Mouse (Mus musculus): Measurements from ENCODE around the gene Cd96. TPM values are rescaled to one million over a fixed set of nuclear protein-coding genes. Genes with fewer than 3 reads are reported as not detected.

The Cd96 gene
- polyA plus RNA-seq, 1 experiment from 2014 or later = not detected

DNA sequence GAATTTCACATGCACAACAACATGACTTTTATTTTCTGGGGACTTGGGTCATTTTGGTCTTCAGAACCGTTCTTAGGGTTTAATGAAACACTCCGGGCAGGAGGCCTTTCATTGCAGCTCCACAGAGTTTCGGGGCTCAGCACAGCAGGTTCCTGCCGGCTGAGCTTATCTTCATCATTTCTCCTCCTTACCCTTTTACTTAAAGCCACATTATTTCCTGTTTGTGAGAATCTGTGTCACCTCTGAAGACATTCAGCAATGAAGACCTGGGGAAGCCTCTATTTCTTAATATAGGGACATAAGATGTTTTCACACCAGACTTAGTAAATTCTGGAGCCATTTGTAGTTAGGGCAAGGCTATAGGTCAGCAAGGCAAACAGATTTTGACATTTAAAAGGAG lies 12.6 kb downstream of the Cd96 start:
- H3K4me3 ChIP-seq = no peak overlapping the region
- no peaks in the 10 kb centered on the region for H3K36me3 ChIP-seq (replicated peaks)
- H3K9ac ChIP-seq = no peak overlapping the region
- H3K4me2 ChIP-seq = no peak overlapping the region
- H3K27ac ChIP-seq = no peak overlapping the region
- WGBS = 50% methylated on average over 4 of the region's 4 CpGs
- no peaks in the 10 kb centered on the region for H3K4me1 ChIP-seq
- no peaks in the 10 kb centered on the region for H3K9me3 ChIP-seq
- no peak for ATAC-seq (replicated peaks)
- H3K27me3 ChIP-seq (replicated peaks) = no peaks in the 10 kb centered on the region

DNA sequence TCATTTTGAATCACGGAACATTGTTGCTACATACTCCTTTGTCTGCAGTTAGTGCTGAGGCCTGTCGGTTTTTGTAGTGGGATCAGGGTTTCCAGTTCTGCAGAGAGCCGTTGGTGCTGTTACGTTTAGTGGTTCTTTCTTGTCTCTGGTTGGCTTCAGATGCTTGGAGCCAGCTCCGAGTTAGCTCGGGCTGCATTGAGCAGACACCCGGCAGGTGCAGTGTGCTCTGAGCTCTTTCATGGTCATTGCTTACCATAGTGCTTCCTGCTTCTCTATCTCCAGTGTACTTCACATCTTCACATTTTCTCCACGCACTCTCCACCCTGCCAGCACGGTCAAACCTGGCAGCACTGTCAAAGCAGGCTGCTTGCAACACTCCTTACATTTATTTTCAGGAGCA lies 15.6 kb downstream of the Cd96 start:
- no peak for ATAC-seq (replicated peaks)
- WGBS = 86% methylated on average over 9 of the region's 9 CpGs

DNA sequence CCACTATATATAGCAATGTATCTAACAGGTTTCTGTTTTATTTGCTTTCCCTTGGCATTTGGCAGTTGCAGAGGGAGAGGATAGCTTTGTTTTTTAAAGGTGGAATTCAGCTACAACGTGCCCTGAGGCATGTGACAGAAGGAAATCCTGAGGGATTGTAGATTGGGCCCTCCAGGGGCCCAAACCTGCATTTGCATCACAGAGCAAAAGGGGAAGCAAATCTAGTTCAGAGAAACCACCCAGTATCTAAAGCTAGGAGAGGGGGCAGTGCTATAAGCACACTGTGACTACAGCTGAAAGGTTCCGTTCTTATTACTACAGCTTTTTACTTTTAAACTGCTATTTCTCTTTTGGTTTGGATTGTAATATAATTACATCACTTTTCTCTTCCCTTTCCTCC lies 18.3 kb downstream of the Cd96 start:
- no peaks in the 10 kb centered on the region for H3K36me3 ChIP-seq (replicated peaks)
- H3K4me3 ChIP-seq = no peak overlapping the region
- no peak overlapping the region for H3K27ac ChIP-seq
- H3K9me3 ChIP-seq = no peaks in the 10 kb centered on the region
- WGBS = 37% methylated on average over 2 of the region's 2 CpGs
- ATAC-seq (replicated peaks) = no peak
- no peaks in the 10 kb centered on the region for H3K27me3 ChIP-seq (replicated peaks)
- no peak overlapping the region for H3K4me2 ChIP-seq
- no peaks in the 10 kb centered on the region for H3K4me1 ChIP-seq
- no peak overlapping the region for H3K9ac ChIP-seq

More for the DNA sequence above, 15.6 kb downstream of the Cd96 start:
- H3K36me3 ChIP-seq (replicated peaks) = no peaks in the 10 kb centered on the region
- H3K9ac ChIP-seq = no peak overlapping the region
- H3K4me1 ChIP-seq = no peaks in the 10 kb centered on the region
- H3K27ac ChIP-seq = no peak overlapping the region
- no peak overlapping the region for H3K4me2 ChIP-seq
- H3K9me3 ChIP-seq = no peaks in the 10 kb centered on the region
- H3K27me3 ChIP-seq (replicated peaks) = no peaks in the 10 kb centered on the region
- H3K4me3 ChIP-seq = no peak overlapping the region

DNA sequence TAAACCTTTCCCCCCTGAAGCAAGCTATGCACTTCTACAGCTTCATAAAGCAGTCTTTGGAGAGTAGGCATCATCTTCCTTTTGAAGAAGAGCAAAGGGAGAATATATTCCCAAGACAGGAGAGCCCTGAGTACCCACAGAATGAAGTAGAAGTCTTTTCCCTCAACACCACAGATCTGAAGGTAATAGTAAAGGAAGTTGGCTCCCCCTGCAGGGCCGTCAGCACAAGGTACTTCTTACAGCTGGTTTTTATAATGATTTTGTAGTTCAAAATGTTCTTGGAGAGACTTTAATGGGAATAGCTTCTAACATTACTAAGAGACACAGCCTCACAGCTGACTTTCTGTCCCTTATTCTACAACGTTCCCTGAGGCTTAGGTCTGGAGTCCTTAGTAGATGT lies 19.8 kb downstream of the Cd96 start:
- no peak overlapping the region for H3K9ac ChIP-seq
- no peaks in the 10 kb centered on the region for H3K27me3 ChIP-seq (replicated peaks)
- no peaks in the 10 kb centered on the region for H3K9me3 ChIP-seq
- H3K27ac ChIP-seq = no peak overlapping the region
- no peak overlapping the region for H3K4me3 ChIP-seq
- WGBS = 75% methylated on average over 2 of the region's 2 CpGs
- no peaks in the 10 kb centered on the region for H3K36me3 ChIP-seq (replicated peaks)
- H3K4me2 ChIP-seq = no peak overlapping the region
- H3K4me1 ChIP-seq = no peaks in the 10 kb centered on the region
- no peak for ATAC-seq (replicated peaks)

DNA sequence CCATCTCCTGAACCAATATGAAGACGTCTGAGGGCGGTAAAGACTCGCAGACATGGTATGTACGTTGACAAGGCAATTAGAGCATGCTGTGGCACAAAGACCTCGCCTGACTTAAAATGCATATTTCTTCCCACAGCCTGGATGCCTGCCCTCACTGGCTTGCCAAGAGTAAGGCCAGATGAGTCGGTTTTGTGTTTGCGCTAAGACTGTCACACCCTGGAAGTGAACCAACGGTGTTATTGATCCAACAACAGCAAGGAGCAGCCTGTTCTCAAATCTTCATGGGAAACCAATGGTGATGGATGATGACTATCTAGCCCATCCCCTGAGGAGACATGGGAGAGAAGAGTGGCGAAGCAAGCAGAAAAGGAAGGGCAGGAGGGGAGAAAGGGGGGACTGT lies 22.6 kb downstream of the Cd96 start:
- Histone ChIP-seq H3K36me3 (replicated peaks) (no peaks in the 10 kb centered on the region), H3K4me3 (no peak overlapping the region), H3K9ac (no peak overlapping the region), H3K4me1 (no peaks in the 10 kb centered on the region), H3K27ac (no peak overlapping the region), H3K4me2 (no peak overlapping the region), H3K27me3 (replicated peaks) (no peaks in the 10 kb centered on the region), H3K9me3 (no peaks in the 10 kb centered on the region)
- WGBS = 79% methylated on average over 9 of the region's 9 CpGs
- no peak for ATAC-seq (replicated peaks)

DNA sequence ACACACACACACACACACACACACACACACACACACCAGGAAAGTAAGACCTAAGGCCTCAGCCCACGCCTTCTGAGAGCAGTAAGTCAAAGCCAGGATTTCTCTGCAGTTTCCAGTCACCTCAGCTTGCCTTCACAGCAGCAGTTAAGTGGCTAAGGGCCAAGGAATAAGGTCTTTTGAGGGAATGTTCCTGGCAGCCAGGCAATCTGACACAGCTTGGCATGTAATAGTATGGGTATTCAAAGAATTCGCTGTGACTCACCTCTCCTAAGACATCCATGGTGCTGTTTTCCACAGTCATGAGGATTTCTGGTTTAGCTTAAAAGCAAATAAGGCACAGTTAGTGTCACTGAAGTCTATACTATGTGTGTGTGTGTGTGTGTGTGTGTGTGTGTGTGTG lies 25.6 kb downstream of the Cd96 start:
- no peak overlapping the region for H3K9ac ChIP-seq
- no peaks in the 10 kb centered on the region for H3K36me3 ChIP-seq (replicated peaks)
- no peak overlapping the region for H3K27ac ChIP-seq
- no peak overlapping the region for H3K4me2 ChIP-seq
- H3K27me3 ChIP-seq (replicated peaks) = no peaks in the 10 kb centered on the region
- H3K9me3 ChIP-seq = no peaks in the 10 kb centered on the region
- H3K4me1 ChIP-seq = no peaks in the 10 kb centered on the region
- ATAC-seq (replicated peaks) = no peak
- no peak overlapping the region for H3K4me3 ChIP-seq
- 78% methylated on average over 2 of the region's 2 CpGs for WGBS

DNA sequence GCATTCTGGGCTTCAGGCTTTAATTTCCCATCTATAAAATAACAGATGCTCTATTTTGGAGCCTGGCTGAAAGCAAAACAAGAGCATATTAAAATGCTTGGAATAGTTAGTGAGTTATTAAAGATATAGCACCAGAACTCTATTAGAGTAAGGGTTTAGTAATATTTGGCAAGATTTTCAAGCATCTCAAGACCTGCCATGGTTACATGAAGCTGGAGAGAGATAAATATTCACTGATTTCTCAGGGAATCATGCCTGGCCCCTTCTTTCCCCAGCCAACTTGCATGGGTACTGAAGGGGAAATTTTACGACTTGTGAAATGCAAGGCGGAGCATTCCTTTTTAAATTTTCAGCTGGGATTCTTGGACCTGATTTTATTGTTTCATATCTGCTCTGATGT lies 27.1 kb downstream of the Cd96 start:
- WGBS = 90% methylated on average over 2 of the region's 2 CpGs
- ATAC-seq (replicated peaks) = no peak
- Histone ChIP-seq H3K36me3 (replicated peaks) (no peaks in the 10 kb centered on the region), H3K27ac (no peak overlapping the region), H3K27me3 (replicated peaks) (no peaks in the 10 kb centered on the region), H3K4me3 (no peak overlapping the region), H3K9ac (no peak overlapping the region), H3K4me1 (no peaks in the 10 kb centered on the region), H3K4me2 (no peak overlapping the region), H3K9me3 (no peaks in the 10 kb centered on the region)

DNA sequence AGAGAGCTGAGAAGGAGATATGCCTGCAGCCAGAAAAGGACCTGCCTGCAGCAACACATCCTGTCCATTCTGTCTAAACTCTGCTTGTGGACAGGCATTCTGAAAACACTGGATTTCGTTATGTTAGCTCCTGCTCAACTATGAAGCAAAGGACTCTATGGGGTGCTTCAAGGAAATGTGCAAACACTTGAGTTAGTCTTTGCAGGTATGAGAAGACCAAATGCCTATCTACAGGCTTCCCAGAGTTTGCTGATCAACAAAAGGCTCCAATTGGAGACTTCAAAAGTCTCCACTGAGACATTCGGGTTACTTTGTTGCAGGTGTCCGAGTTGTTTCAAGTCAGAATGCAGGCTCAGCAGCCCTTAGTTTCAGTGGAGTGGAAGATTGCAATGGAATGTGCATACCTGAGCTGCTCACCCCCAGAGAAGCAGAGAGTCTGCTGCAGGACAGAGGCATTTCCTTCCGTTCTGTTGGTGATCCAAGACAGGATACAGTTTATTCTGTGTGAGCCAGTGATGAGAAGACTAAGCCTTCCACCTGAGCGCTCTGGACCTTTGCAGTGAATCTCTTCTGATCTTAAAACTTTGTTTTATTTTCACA lies 33.1 kb downstream of the Cd96 start:
- ATAC-seq (replicated peaks) = no peak
- H3K27me3 ChIP-seq (replicated peaks) = no peaks in the 10 kb centered on the region
- no peaks in the 10 kb centered on the region for H3K36me3 ChIP-seq (replicated peaks)
- H3K9me3 ChIP-seq = no peaks in the 10 kb centered on the region
- no peak overlapping the region for H3K27ac ChIP-seq
- H3K4me2 ChIP-seq = no peak overlapping the region
- WGBS = 86% methylated on average over 5 of the region's 5 CpGs
- no peaks in the 10 kb centered on the region for H3K4me1 ChIP-seq
- no peak overlapping the region for H3K9ac ChIP-seq
- H3K4me3 ChIP-seq = no peak overlapping the region

DNA sequence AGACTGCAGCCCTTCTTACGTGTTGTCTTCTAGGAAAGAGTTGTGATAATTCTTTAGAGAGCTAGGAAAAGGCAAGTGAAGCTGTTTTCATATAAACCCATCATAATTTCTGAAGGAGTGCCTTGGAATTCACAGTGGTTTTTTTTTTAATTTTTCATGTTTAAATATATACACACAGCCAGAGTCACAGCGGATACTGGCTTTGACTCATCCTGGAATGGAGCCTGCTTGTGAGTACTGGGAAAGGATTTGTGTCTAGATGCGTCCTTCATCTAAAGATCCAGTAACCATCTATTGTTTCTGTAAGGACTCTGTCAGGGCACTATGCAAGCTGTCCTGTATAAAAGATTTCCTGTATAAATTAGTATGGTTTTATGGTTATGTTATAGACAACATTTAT lies 52.1 kb downstream of the Cd96 start:
- Histone ChIP-seq H3K9me3 (no peaks in the 10 kb centered on the region), H3K27ac (no peak overlapping the region), H3K4me1 (no peaks in the 10 kb centered on the region), H3K4me3 (no peak overlapping the region), H3K27me3 (replicated peaks) (no peaks in the 10 kb centered on the region), H3K36me3 (replicated peaks) (no peaks in the 10 kb centered on the region), H3K9ac (no peak overlapping the region), H3K4me2 (no peak overlapping the region)
- no peak for ATAC-seq (replicated peaks)
- WGBS = 84% methylated on average over 3 of the region's 3 CpGs

DNA sequence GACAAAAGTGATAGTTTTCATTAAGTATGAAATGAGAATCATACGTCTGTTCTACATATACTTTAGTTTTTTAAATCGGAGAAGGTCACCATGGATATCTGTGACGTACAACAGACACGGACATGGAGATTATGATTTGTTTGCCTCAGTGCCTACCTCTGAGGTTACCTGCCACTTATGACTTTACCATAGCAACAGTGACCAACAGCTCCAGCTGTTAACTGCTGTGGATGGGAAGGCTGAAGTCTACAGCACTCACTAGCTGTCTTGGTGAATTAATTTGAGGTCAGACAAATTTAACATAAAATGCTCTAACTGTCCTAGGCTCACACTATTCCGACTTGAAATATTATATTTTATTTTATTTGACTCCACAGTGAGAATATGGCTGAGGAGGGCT lies 56.8 kb downstream of the Cd96 start:
- 84% methylated on average over 5 of the region's 5 CpGs for WGBS
- Histone ChIP-seq H3K4me1 (no peaks in the 10 kb centered on the region), H3K27ac (no peak overlapping the region), H3K9me3 (no peaks in the 10 kb centered on the region), H3K27me3 (replicated peaks) (no peaks in the 10 kb centered on the region), H3K36me3 (replicated peaks) (no peaks in the 10 kb centered on the region), H3K9ac (no peak overlapping the region), H3K4me3 (no peak overlapping the region), H3K4me2 (no peak overlapping the region)
- peak; percentile 75; the same call in 1 of the 2 replicates for ATAC-seq (replicated peaks)

DNA sequence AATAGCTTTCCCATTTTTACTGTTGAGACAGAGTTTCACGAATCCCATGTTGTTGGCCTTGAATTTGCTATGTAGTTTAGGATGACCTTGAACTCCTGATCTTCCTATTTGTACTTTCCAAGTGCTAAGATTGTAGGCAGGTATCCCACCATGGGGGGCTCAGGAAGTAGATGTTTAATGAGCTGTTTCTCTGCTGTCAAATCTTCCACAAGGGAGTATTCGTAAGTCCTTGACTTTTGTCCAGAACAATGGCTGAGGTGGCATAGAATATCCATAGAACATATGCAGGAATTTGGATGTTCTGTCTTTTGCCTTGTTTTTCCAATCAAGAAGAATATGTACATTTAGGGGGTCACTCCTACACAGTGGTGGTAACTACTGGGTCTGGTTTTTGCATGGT lies 73.1 kb downstream of the Cd96 start:
- 85% methylated on average over 2 of the region's 2 CpGs for WGBS
- no peaks in the 10 kb centered on the region for H3K9me3 ChIP-seq
- no peak overlapping the region for H3K27ac ChIP-seq
- no peak overlapping the region for H3K4me2 ChIP-seq
- H3K27me3 ChIP-seq (replicated peaks) = no peaks in the 10 kb centered on the region
- no peak overlapping the region for H3K9ac ChIP-seq
- H3K36me3 ChIP-seq (replicated peaks) = no peaks in the 10 kb centered on the region
- no peak for ATAC-seq (replicated peaks)
- no peak overlapping the region for H3K4me3 ChIP-seq
- H3K4me1 ChIP-seq = no peaks in the 10 kb centered on the region

DNA sequence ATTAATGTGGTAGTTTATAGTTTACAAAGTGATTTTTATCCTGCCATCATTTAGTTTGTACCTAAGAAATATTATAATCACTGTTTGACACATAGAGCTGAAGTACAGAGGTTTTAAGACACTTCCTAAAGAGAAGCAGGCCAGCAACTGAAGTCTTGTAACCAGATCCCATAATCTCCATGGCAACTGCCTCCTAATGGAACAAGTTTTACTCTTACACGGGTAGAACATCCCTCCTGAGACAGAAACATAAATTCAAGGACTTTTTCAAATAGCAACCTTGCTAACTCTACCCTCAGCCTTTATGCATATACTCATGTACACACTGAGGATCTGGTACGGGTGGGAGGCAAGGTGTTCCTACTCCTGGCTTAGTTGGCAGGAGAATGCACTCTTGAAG lies 83.8 kb downstream of the Cd96 start:
- ATAC-seq (replicated peaks) = peak; percentile 56; the same call in 1 of the 2 replicates
- no peaks in the 10 kb centered on the region for H3K4me1 ChIP-seq
- no peak overlapping the region for H3K4me3 ChIP-seq
- H3K27me3 ChIP-seq (replicated peaks) = no peaks in the 10 kb centered on the region
- no peak overlapping the region for H3K27ac ChIP-seq
- no peak overlapping the region for H3K4me2 ChIP-seq
- H3K9me3 ChIP-seq = no peaks in the 10 kb centered on the region
- no peak overlapping the region for H3K9ac ChIP-seq
- 52% methylated on average over 2 of the region's 2 CpGs for WGBS
- H3K36me3 ChIP-seq (replicated peaks) = no peaks in the 10 kb centered on the region

DNA sequence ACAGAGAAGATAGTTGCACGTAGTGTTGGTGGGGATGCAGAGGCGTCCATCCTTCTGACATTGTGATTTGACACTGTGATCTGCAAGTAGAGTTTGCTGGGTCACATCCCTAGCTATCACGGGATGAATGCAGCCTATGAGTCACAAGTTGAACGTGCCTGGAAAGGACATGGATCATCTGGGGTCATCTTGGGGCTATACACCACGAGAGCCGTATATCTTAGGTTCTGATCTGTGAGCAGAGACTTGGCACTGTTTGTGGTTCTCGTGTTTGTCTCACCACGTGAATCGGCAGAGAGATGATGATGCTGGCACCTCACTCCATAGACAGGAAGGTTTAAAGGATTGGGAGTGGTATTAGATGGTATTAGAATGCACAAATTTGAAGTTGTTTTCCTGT lies 86.2 kb downstream of the Cd96 start:
- Histone ChIP-seq H3K36me3 (replicated peaks) (no peaks in the 10 kb centered on the region), H3K4me2 (no peak overlapping the region), H3K9ac (no peak overlapping the region), H3K27me3 (replicated peaks) (no peaks in the 10 kb centered on the region), H3K27ac (no peak overlapping the region), H3K9me3 (no peaks in the 10 kb centered on the region), H3K4me1 (no peaks in the 10 kb centered on the region), H3K4me3 (no peak overlapping the region)
- 86% methylated on average over 9 of the region's 9 CpGs for WGBS
- ATAC-seq (replicated peaks) = no peak

Data from midbrain, embryonic 15.5 days (tissue).